Mouse (Mus musculus): ENCODE results near the gene Atg3.
A peak's percentile ranks its signal among the peaks of the same experiment; 100 is the strongest.

Atg3 gene

GRCm38 (mm10) chr16:45158522-45159388 lies at the start of gene Atg3, which contains the start of gene Slc35a5:
Gene Atg3, plus strand, starts transcription at chr16:45158785.
Gene Slc35a5, minus strand, starts transcription at chr16:45158706.
- peak; percentile 97 for DNase-seq

GRCm38 (mm10) chr16:45110498-45110897 lies 48.1 kb upstream of the Atg3 start:
- DNase-seq, result peak; percentile 73

DNA sequence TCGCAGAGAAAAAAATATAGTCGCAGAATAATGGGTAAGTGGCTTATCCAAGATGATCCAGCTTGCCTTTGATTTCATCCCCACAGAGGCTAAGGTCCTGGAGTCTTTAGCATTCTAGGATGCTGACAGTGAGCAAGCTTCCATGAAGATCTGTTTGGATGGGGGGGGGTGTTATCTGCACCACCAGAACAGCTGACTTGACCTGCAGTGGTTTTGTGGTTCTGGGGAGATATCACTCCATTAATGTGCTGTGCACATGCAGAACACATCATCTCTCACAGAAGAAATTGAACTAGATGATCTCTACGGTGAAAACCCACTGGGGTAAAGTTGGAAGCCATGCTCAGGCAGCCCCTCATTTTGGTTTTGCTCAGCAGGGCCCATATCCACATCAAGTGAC lies 41.4 kb upstream of the Atg3 start:
- no peak for DNase-seq

DNA sequence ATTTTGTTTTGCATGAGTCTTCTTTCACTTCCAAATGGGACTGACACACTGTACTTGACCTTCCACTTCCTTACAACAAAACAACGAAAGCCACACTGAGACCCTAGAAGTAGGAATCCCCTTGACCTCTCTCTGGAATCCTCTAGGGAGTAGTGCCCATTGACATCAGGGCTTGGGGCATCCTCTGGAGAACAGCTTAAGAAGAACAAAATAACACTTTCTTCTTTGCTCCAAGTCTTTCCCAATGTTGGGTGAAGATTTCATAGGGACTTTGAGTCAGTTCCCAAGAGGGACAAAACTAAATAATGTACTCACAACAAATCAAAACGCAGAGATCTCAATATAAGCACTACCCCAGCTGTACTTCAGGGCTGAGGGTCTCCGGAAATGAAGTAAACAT lies 39.8 kb upstream of the Atg3 start:
- DNase-seq, result peak; percentile 27

DNA sequence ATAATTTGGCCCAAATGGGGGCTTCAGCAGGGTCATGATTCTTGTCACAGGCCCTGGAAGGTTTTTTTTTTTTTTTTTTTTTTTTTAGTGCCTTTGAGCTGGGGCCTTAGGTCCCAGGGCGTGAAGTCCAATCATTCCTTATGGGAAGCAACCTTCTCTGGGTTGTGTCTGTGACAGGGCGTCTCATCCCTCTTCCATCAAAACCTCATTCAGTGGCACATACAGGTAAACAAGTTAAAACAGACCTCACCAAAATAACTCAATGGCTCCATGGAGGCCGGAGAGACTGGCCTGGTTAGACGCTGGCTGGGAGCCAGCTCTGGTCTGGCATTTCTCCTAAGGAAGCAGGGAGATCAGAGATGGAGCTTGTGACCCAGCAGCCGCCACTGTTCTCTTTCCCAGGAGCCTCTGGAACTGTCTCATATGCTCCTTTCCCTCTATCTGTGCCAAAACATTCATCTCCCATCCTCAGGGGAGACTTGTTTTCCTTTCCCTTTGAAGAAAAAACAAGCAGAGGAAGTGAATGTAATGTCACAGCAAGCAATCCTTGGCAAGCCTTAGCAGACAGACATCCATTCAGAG lies 37.6 kb upstream of the Atg3 start:
- DNase-seq, result peak; percentile 63

DNA sequence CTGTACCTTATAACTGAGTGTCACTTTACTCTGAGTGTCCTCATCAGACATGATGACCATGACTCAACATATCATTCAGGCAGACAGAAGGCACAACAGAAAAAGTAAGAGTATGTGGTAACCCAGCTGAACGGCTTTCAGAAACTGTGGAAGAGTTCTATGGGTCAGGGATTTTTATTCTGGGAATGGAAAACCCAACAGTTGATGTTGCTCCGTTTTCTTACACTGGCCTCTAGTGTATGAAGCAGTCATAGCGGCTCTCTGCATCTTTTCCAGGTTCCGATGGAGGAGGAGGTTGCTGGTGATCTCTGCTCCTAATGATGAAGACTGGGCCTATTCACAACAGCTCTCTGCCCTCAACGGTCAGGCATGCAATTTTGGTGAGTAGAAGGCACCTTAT lies 36.0 kb upstream of the Atg3 start:
- DNase-seq, result peak; percentile 42

DNA sequence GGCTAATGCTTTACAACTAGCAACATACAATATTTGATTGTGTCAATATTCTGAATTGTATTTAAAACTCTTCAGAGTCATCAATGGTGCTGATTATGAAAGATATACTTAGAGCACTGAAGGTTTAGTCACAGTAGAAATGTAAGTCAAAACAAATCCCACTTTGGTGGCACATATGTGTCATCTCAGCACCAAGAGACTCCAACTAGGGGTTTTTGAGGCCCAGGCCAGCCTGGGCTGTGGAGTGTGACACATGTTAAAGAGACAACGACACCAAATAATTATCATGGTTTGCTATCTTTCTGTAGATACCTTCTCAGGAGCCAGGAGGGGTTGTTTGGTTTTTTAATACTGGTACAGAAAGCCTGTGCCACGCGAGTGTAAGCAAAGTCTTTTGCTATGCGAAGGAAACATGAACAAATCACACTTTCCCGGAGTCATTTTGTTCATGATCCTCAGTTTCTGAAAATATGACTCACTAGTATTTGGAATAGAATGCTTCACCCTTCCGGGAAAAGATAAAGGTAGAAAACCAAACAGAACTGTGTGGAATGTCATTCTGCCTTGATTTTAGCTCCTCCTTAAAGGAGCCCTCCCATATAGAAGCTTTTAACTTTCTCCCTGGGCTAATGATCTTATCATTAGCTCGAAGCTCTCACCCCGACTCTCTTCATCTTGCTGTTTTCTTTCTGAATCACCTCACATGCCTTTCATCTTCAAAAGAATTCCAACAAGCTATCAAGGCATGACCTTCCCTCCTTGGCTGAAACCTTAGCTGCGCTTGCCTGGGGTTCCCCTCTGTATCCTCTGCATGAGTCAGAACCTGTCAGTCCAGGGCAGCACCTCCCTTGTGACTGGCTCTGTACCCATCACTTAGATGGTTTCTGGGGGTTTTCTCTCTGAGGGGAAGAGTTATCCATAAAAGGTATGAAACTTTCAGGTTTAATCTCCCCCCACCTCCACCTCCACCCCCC lies 34.1 kb upstream of the Atg3 start:
- no peak for DNase-seq

DNA sequence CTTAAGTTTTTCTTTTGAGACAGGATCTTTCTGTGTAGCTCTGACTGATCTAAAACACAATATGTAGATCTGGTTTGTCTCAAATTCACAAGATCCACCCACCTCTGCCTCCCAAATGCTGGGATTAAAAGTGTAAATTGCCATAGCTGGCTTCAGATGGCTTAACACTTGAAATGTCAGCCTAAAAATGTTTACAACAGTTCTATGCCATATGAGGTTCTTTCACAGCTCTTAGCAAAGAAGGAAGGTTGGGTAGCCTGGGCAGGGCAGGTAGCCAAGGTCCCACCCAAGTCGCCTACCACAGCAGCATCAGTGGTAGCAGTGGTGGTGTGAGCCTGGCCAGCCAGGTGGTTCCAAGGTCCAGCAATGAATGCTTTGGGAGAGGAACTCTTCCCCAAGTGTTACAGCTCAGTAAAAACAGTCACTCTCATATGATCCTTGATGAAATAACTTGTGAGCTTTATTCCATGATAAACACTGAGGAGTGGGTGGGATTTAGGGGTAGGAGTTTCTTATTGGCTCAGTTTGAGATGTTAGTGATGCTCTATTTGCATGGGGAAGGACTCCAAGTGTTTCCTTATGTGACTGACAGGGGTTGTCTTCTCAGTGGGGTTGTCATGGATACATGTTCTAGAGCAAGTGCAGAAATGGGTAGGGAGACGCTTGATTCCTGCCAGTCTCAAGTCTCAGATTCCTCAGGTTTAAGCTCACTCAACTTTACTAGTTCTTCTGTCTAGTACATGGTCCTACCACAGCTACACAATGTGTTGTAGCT lies 30.5 kb upstream of the Atg3 start:
- DNase-seq, result no peak

DNA sequence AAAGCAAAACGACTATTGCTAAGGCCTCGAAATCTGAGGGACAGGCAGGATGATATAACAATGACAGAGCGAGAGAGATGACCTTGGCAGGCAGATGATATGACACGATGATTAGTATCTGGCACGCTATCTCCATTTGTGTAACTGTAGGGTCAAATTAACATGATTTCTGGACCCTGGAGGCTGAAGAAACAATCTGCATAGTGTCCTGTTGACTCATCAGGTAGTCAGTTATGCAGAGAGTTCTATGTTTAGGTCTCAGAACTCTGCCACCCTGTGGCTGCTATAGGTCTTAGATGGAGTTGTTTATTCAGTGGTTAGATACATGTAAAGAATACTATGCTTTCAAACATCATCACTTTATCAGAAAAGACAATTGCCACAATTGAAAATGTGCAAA lies 16.9 kb upstream of the Atg3 start:
- no peak for DNase-seq

GRCm38 (mm10) chr16:45142565-45142964 lies 16.0 kb upstream of the Atg3 start:
- DNase-seq, result peak; percentile 34

- DNase-seq, result no peak
Observed at GRCm38 (mm10) chr16:45145119-45145518, 13.5 kb upstream of the Atg3 start.

DNA sequence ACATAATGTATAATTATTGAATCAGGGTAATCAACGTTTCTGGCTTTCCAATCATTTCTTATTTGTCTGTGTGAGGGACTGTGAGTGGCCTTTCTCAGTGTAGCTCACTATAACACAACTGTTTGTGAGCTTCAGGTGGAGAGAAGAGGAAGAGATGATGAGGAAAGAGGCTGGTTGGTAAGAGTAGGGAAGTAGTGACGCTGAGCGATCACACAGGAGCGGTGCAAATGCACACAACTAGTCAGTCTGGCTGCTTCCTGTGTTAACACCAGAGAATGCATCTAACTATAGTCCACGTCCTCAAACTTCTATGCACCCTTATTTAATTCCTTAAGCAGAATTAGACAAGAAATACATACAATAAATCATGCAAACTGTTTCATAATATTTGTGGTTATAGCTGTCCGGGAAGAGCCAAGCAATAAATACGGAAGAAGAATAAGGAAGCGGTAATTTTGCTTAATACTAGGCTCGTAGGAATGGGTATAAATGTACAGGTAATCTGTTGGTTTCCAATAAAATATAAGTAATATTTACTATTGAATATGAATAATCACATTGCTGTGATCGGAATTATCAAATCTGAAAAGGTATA lies 10.0 kb upstream of the Atg3 start:
- DNase-seq, result peak; percentile 35

DNA sequence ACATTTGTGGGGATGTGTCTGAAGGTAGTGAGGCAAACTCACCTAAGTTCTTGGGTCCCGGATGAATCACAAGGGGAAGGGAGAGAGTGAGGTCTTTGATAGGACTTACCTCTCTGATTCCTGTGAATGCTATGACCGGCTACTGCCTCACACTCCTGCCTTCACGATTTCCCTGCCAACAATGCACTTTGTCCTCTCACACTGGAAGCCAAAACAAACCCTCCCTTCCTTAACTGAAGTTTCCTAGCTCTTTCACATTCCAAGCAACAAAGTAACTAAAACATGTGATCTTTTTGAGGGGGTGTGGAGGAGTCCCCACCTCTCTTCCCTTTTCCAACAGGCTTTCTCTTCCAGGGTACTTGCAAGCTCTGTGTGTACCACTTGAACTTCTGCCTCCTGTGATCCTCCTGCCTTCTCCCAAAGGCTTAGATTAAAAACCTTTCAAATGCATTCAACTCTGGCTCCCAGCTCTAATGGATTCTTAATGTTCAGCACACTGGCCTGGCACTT lies 3.8 kb upstream of the Atg3 start:
- peak; percentile 70 for DNase-seq

GRCm38 (mm10) chr16:45158136-45158521 lies 456 bp upstream of the Atg3 start:
- DNase-seq, result peak; percentile 88

- DNase-seq, result no peak
Observed at GRCm38 (mm10) chr16:45159389-45159716, 768 bp downstream of the Atg3 start.

DNA sequence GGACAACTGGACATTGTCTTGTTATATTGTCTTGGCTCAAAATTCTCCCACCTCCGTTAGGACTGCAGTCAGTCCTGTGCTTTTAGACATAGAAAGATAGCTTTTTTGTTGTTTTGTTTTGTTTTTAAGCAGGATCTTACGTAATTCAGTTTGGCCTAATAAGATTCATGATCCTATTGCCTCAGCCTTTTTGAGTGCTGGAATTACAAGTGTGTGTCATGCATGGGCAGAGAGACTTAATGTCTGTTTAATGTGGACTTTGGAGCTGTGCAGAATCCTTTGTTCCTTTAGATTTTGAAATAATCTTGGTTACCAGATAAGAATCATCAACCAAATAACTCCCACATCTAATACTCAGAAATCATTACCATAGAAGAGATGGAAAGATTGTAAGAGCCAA lies 20.0 kb downstream of the Atg3 start:
- DNase-seq, result no peak

GRCm38 (mm10) chr16:45181824-45182223 lies 23.2 kb downstream of the Atg3 start:
- DNase-seq, result no peak

DNA sequence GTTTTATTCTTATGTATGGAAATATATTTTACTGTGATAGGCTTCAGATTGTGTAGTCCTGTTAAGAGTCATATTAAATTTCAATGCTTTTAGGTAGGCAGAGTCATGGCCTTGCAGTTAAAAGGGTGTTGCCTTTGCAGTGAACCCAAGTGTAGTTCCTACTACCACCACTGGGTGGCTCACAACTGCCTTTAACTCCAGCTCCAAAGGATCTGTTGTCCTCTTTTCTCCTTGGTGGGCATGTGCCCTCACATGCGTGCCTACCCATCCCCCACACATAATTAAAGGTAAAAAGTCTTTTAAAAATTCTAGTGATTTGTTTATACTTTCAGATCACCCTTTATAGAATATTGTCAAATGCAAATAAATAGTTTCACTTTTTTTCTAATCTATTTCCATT lies 34.0 kb downstream of the Atg3 start:
- DNase-seq, result peak; percentile 90

GRCm38 (mm10) chr16:45196816-45197215 lies 38.2 kb downstream of the Atg3 start:
- peak; percentile 92 for DNase-seq

DNA sequence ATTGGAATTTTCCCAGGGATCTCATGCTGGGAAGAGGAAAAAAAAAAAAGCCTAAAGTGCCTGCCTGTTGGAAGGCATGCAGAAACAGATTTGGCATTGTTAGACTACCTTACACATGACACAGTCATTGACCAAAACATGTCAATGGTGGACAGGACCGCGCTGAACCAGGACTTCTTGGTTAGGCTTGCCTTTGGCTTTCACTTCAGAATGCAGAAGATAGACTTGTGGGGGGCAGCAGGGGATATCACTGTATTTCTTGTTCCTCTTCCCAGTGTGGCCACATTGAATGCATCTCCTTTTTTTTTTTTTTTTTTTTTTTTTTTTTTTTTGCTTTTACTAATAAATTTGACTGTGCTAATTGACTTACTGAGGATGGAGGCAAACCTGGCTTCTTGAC lies 42.8 kb downstream of the Atg3 start:
- DNase-seq, result no peak

DNA sequence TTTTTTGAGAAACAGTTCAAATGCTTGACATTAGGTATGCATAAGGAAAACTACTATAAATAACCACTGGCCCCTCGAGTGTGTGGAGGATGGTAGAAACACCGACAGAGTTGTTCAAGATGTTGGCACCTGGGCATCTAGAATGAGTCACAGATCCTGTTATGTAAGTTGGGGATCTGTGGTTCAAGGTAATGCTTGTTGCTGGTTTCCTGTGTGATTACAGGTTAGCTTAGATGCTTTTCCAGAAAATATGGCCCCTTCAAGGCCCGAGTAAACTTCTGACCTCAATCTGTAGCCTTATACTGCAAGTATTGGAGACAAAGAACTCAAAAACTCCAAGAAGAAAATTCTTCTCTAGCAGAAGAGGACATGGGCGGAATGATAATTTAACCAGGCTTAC lies 45.9 kb downstream of the Atg3 start:
- DNase-seq, result no peak

All from lung, postnatal 36 days (tissue).